Mouse (Mus musculus): ENCODE measurements at regions not wholly inside any gene's neighbourhood (a gene's known extent, or its start where the extent isn't known, plus 50 kb on each side); places are given as distances from the start of the nearest gene placed in this dataset.
"Not testable (repeated sequence)": the region's sequence is repeated elsewhere in the genome, so short reads cannot be mapped to it uniquely, and the experiment has no call there.

- WGBS, result 44% methylated on average over 3 of the region's 3 CpGs
- not testable (repeated sequence) for H3K9ac ChIP-seq, H3K27ac ChIP-seq
These were observed 455.5 kb downstream of the Plxdc2 start for GRCm38 (mm10) chr2:16811401-16812281.

DNA sequence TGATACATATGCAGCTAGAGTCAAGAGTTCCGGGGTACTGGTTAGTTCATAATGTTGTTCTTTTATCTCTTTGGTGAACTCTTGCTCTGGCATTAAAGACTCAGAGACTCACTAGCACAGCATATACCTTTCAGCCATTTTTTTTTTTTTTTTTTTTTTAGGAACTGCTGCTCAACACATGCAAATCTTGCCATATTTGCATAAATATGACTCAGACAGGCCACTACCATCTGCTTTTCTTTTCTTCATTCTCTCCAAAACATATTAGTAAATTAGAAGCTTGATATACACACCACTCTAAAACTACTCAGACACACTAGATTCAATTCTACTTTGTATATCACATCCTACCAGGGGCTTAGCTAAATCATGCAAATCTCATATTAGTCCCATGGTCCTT, 464.3 kb downstream of the Plxdc2 start:
- H3K4me2 ChIP-seq (replicated peaks), result no peak overlapping the region
- H3K9me3 ChIP-seq, result no peaks in the 10 kb centered on the region
- H3K27me3 ChIP-seq, result no peaks in the 10 kb centered on the region
- peaks cover 12% of the 10 kb centered on the region; the same call in 1 of the 2 replicates for H3K4me1 ChIP-seq
- H3K27ac ChIP-seq, result no peak overlapping the region
- ATAC-seq (ENCODE audit: insufficient number of reproducible peaks, insufficient read depth, low FRiP score, low TSS enrichment), result no peak
- no peaks in the 10 kb centered on the region for H3K36me3 ChIP-seq
- H3K9ac ChIP-seq, result no peak overlapping the region
- H3K4me3 ChIP-seq, result no peak overlapping the region
- 100% methylated on average over 1 of the region's 1 CpGs for WGBS

More at GRCm38 (mm10) chr2:16811401-16812281, 455.5 kb downstream of the Plxdc2 start:
- not testable (repeated sequence) for H3K36me3 ChIP-seq; H3K4me2 ChIP-seq (replicated peaks); ATAC-seq (ENCODE audit: insufficient number of reproducible peaks, insufficient read depth, low FRiP score, low TSS enrichment); H3K27me3 ChIP-seq; H3K4me3 ChIP-seq; H3K4me1 ChIP-seq; H3K9me3 ChIP-seq

DNA sequence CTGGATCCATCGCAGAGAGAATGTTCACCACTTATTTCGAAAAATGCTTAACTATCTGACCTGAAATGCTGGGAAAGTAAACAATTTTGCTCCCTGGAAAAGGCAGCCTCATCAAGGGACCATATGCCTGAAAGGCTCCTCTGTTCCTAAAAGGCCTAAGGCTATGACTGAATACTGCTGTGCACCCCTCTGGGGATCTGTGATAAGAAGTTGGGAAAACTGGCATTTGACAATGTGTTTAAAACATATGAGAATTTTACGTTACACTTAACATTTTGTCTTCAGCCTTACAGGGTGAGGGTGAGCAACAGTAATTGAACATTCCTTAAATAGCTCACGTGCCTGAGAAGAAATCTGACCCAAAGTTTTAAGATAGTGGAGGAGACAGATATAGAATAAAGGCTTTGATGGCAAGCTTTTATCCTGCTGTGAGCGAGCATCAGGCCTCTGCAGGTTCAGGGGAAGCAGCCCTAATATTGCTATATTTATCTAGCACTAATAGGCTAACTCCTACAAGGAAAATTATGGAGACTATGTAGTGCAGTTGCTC, 468.7 kb downstream of the Plxdc2 start:
- Histone ChIP-seq H3K27me3 (no peaks in the 10 kb centered on the region), H3K4me1 (peaks cover 12% of the 10 kb centered on the region; the same call in 1 of the 2 replicates), H3K4me3 (no peak overlapping the region), H3K4me2 (replicated peaks) (no peak overlapping the region), H3K36me3 (no peaks in the 10 kb centered on the region), H3K9me3 (no peaks in the 10 kb centered on the region), H3K27ac (no peak overlapping the region), H3K9ac (no peak overlapping the region)
- WGBS, result 15% methylated on average over 5 of the region's 5 CpGs
- no peak for ATAC-seq (ENCODE audit: insufficient number of reproducible peaks, insufficient read depth, low FRiP score, low TSS enrichment)

GRCm38 (mm10) chr2:16827266-16827665, 471.2 kb downstream of the Plxdc2 start:
- Histone ChIP-seq H3K9ac (no peak overlapping the region), H3K27ac (no peak overlapping the region), H3K36me3 (no peaks in the 10 kb centered on the region), H3K27me3 (no peaks in the 10 kb centered on the region), H3K4me3 (no peak overlapping the region), H3K4me1 (peaks cover 12% of the 10 kb centered on the region; the same call in 1 of the 2 replicates), H3K9me3 (no peaks in the 10 kb centered on the region), H3K4me2 (replicated peaks) (no peak overlapping the region)
- 89% methylated on average over 1 of the region's 1 CpGs for WGBS
- no peak for ATAC-seq (ENCODE audit: insufficient number of reproducible peaks, insufficient read depth, low FRiP score, low TSS enrichment)

DNA sequence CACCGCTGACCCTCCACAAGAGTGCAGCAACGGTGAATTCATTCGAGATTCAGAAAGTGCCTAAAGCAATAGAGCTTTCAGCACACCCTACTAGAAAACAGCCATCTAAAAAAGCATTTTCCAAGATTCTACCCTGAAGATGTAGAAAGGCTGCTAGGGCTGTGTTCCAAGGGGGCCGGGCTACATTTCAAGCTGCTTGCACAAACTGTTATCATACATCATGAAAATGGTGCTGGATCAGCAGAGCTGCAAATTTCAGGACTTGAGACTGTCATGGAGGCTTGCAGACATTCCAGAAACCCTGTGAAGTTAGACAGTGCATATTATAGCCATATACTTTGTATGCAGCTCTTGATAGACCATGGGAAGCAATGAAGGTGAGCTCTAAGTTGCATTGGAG, 479.9 kb downstream of the Plxdc2 start:
- no peak for ATAC-seq (ENCODE audit: insufficient number of reproducible peaks, insufficient read depth, low FRiP score, low TSS enrichment)
- Histone ChIP-seq H3K36me3 (no peaks in the 10 kb centered on the region), H3K4me3 (no peak overlapping the region), H3K27me3 (no peaks in the 10 kb centered on the region), H3K4me1 (no peaks in the 10 kb centered on the region), H3K27ac (no peak overlapping the region), H3K4me2 (replicated peaks) (no peak overlapping the region), H3K9me3 (no peaks in the 10 kb centered on the region), H3K9ac (no peak overlapping the region)
- WGBS, result 76% methylated on average over 4 of the region's 4 CpGs

- no peak overlapping the region for H3K9ac ChIP-seq
- no peaks in the 10 kb centered on the region for H3K4me1 ChIP-seq
- no peak overlapping the region for H3K4me2 ChIP-seq (replicated peaks)
- no peaks in the 10 kb centered on the region for H3K9me3 ChIP-seq
- 0 out of 2 replicates have a peak, but pooled peaks have one; percentile 15 for ATAC-seq (ENCODE audit: insufficient number of reproducible peaks, insufficient read depth, low FRiP score, low TSS enrichment)
- H3K27ac ChIP-seq, result no peak overlapping the region
- H3K27me3 ChIP-seq, result no peaks in the 10 kb centered on the region
- 57% methylated on average over 9 of the region's 9 CpGs for WGBS
- no peaks in the 10 kb centered on the region for H3K36me3 ChIP-seq
- H3K4me3 ChIP-seq, result no peak overlapping the region
These were observed 482.6 kb downstream of the Plxdc2 start for GRCm38 (mm10) chr2:16838718-16839117.

DNA sequence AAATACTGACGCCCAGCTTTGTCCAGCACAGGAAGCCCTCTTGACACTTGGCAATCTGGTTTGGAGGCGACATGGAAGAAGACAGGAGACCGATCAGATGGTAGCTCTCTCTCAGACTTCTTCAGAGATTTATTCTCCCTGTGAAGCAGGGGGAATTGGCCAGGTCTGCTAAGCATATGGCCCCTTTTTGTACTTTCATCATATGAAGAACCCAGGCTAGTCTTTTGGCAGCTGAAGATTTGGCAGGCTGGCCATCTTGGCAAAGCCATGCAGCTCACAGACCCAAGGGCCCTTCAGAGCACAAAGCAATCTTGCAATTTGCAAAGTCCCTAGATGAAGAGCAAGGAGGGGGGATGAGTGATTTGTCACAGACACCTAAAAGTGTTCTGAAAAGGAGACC, 493.8 kb downstream of the Plxdc2 start:
- Histone ChIP-seq H3K4me2 (replicated peaks) (no peak overlapping the region), H3K9me3 (no peaks in the 10 kb centered on the region), H3K9ac (no peak overlapping the region), H3K27ac (no peak overlapping the region), H3K4me1 (no peaks in the 10 kb centered on the region), H3K27me3 (no peaks in the 10 kb centered on the region), H3K36me3 (no peaks in the 10 kb centered on the region), H3K4me3 (no peak overlapping the region)
- ATAC-seq (ENCODE audit: insufficient number of reproducible peaks, insufficient read depth, low FRiP score, low TSS enrichment), result no peak
- WGBS, result 71% methylated on average over 3 of the region's 3 CpGs

DNA sequence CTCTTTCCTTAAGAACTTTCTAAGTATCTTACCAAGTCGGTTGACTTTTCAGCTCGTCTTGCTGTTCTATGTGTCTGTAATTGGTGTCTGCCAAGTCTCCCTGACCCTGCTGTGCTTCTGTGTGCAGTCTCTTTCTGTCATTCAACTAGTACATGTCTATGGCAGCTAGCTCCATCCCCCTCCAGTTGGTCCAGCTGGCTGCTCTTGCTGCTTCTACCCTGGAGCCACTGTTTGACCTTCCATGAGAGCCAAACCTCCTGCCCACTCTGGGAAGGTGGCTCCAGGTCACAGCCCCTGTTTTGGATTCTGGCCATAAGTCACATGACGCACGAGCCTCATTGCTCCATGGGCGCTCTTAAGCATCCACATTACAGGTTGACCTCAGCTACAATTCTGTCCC, 504.0 kb downstream of the Plxdc2 start:
- 85% methylated on average over 5 of the region's 5 CpGs for WGBS
- ATAC-seq (ENCODE audit: insufficient number of reproducible peaks, insufficient read depth, low FRiP score, low TSS enrichment), result no peak
- Histone ChIP-seq H3K9ac (no peak overlapping the region), H3K4me2 (replicated peaks) (no peak overlapping the region), H3K4me3 (no peak overlapping the region), H3K36me3 (no peaks in the 10 kb centered on the region), H3K27me3 (no peaks in the 10 kb centered on the region), H3K4me1 (no peaks in the 10 kb centered on the region), H3K27ac (no peak overlapping the region), H3K9me3 (no peaks in the 10 kb centered on the region)

GRCm38 (mm10) chr2:16866163-16866852, 510.2 kb downstream of the Plxdc2 start:
- no peaks in the 10 kb centered on the region for H3K36me3 ChIP-seq

DNA sequence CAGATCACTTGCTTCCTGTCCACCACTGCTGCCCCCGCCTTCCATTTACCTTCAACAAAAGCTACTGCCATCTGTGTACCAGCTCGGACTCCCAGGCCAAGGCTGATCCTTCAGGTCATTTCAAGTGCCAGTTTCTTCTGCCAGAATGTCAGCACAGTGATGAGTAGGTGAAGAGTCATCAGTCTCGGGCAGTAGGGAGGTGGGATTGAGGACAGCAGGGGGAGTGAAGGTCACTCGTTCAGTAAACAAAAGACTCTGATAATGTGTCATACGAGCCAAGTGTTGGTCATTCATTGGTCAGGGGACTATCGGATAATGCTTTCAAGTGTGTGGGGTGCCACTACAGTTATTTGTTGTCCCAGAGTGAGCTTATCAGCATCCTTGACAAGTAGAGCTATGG, 536.3 kb downstream of the Plxdc2 start:
- 84% methylated on average over 6 of the region's 6 CpGs for WGBS
- not testable (repeated sequence) for H3K9ac ChIP-seq; H3K4me2 ChIP-seq (replicated peaks)

More at GRCm38 (mm10) chr2:16866163-16866852, 510.2 kb downstream of the Plxdc2 start:
- Histone ChIP-seq H3K9me3 (no peaks in the 10 kb centered on the region), H3K4me3 (no peak overlapping the region), H3K4me1 (no peaks in the 10 kb centered on the region), H3K27me3 (no peaks in the 10 kb centered on the region), H3K27ac (no peak overlapping the region), H3K9ac (no peak overlapping the region), H3K4me2 (replicated peaks) (no peak overlapping the region)
- no peak for ATAC-seq (ENCODE audit: insufficient number of reproducible peaks, insufficient read depth, low FRiP score, low TSS enrichment)
- 84% methylated on average over 4 of the region's 4 CpGs for WGBS

DNA sequence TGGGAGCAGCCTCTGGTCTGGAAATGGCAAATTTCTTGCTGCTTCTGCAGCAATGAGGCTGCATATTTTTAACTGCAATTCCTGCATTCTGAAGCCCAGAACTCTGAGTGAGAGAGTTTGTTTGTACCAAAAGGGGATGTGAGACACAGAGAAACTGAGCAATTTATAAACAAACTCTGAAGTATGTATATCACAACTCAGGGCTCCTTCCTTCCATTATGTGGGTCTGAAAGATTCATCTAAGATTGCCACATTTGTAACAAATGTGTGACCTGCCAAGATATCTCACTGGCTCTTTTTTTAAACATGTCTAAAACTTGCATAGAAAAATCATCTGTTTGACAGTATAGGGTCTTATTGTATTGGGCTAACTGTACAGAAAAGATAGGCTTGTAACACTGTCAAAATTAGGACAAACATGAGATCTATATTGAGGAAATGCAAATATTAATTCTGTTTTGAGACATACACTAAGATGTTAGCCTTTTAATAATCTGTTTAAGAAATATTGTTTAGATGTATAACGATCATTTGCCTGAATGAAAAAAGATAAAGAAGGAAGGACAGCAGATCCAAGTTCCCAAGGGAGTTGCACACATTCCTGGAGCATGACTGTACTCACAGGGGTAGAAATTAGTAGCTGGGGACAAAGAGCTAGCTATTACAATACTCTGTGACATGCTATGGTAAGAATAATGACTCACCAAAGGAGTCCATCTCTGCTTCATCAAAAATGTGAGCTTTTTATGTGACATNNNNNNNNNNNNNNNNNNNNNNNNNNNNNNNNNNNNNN, 553.3 kb downstream of the Plxdc2 start:
- Histone ChIP-seq H3K36me3 (no peaks in the 10 kb centered on the region), H3K4me1 (no peaks in the 10 kb centered on the region), H3K4me2 (replicated peaks) (no peak overlapping the region), H3K9me3 (no peaks in the 10 kb centered on the region), H3K27me3 (no peaks in the 10 kb centered on the region), H3K4me3 (no peak overlapping the region), H3K9ac (no peak overlapping the region), H3K27ac (no peak overlapping the region)
- no peak for ATAC-seq (ENCODE audit: insufficient number of reproducible peaks, insufficient read depth, low FRiP score, low TSS enrichment)
- 73% methylated on average over 1 of the region's 1 CpGs for WGBS

More for the DNA sequence above, 536.3 kb downstream of the Plxdc2 start:
- not testable (repeated sequence) for H3K4me1 ChIP-seq; H3K4me3 ChIP-seq; H3K27ac ChIP-seq; H3K36me3 ChIP-seq; H3K27me3 ChIP-seq; ATAC-seq (ENCODE audit: insufficient number of reproducible peaks, insufficient read depth, low FRiP score, low TSS enrichment); H3K9me3 ChIP-seq

All from embryonic facial prominence, embryonic 12.5 days (tissue).